Mouse (Mus musculus) embryonic fibroblast, embryonic 13.5 days (primary cell): ENCODE measurements around the gene Cygb.

Experiments used
- CTCF ChIP-seq: IDR thresholded peaks from 2 replicates; pipeline ENCODE4 v1.5.1; 2011; ENCODE audit warnings: mild to moderate bottlenecking, control low read depth, low read length, moderate library complexity, borderline replicate concordance; ENCODE audit not compliant: insufficient read depth
- POLR2A ChIP-seq: IDR thresholded peaks from 2 replicates; pipeline ENCODE4 v1.6.1; 2011; ENCODE audit warnings: low read depth, mild to moderate bottlenecking, control low read depth, low read length, moderate library complexity

GRCm38 (mm10) chr11:116615735-116616437 lies 38.2 kb downstream of the Cygb start:
- TF ChIP-seq POLR2A (no peak), CTCF (no peak)
